Mouse (Mus musculus) layer of hippocampus, adult 11-12 months (tissue): ENCODE measurements around the gene Gm17545.
A peak's percentile ranks its signal among the peaks of the same experiment; 100 is the strongest.

Experiments used
- DNase-seq: peaks from one replicate; pipeline ENCODE4 v3.0.0; 2022; ENCODE audit warnings: low spot score

Gene Gm17545

GRCm38 (mm10) chr9:22445123-22445522 lies 9.0 kb upstream of the Gm17545 start:
- DNase-seq, result no peak

- DNase-seq, result no peak
Measured at GRCm38 (mm10) chr9:22447213-22447612, 6.9 kb upstream of the Gm17545 start.

GRCm38 (mm10) chr9:22448420-22448819 lies 5.7 kb upstream of the Gm17545 start:
- DNase-seq, result no peak

GRCm38 (mm10) chr9:22449209-22449608 lies 4.9 kb upstream of the Gm17545 start:
- DNase-seq, result no peak

- no peak for DNase-seq
Measured at GRCm38 (mm10) chr9:22452697-22453096, 1.4 kb upstream of the Gm17545 start.

GRCm38 (mm10) chr9:22453501-22453924 lies 577 bp upstream of the Gm17545 start:
- DNase-seq, result no peak

- DNase-seq, result no peak
Measured at GRCm38 (mm10) chr9:22455041-22455440, 951 bp downstream of the Gm17545 start.

GRCm38 (mm10) chr9:22457142-22457835 lies 3.2 kb downstream of the Gm17545 start:
- no peak for DNase-seq

- DNase-seq, result peak; percentile 68
Measured at GRCm38 (mm10) chr9:22461946-22462345, 7.9 kb downstream of the Gm17545 start.

GRCm38 (mm10) chr9:22466212-22466611 lies 12.1 kb downstream of the Gm17545 start:
- no peak for DNase-seq

GRCm38 (mm10) chr9:22467371-22468169 lies 13.5 kb downstream of the Gm17545 start:
- peak; percentile 24 for DNase-seq

- peak; percentile 32 for DNase-seq
Measured at GRCm38 (mm10) chr9:22468170-22468898, 14.2 kb downstream of the Gm17545 start.

GRCm38 (mm10) chr9:22468899-22469259 lies 14.8 kb downstream of the Gm17545 start:
- no peak for DNase-seq

GRCm38 (mm10) chr9:22469643-22470042 lies 15.6 kb downstream of the Gm17545 start, which contains the start of gene Rp9:
Gene Rp9 (minus strand): TSS chr9:22469743.
- no peak for DNase-seq

- peak; percentile 95 for DNase-seq
Measured at GRCm38 (mm10) chr9:22475424-22475868, 21.4 kb downstream of the Gm17545 start, which contains the start of gene Bbs9. Gene Bbs9 (plus strand): TSS chr9:22475715.

- peak; percentile 14 for DNase-seq
Measured at GRCm38 (mm10) chr9:22476265-22476664, 22.2 kb downstream of the Gm17545 start.

GRCm38 (mm10) chr9:22478946-22479345 lies 24.9 kb downstream of the Gm17545 start:
- DNase-seq, result no peak

- no peak for DNase-seq
Measured at GRCm38 (mm10) chr9:22483866-22484561, 29.9 kb downstream of the Gm17545 start.

GRCm38 (mm10) chr9:22484562-22485308 lies 30.6 kb downstream of the Gm17545 start:
- no peak for DNase-seq

- DNase-seq, result no peak
Measured at GRCm38 (mm10) chr9:22486211-22486610, 32.1 kb downstream of the Gm17545 start.

- no peak for DNase-seq
Measured at GRCm38 (mm10) chr9:22488963-22489362, 34.9 kb downstream of the Gm17545 start.
